34 mouse cellular contexts compared by ENCODE assay signal in genomic region chr1:144167761-144168160, GRCm38 (mm10). TPM values are rescaled to one million over a fixed set of nuclear protein-coding genes. Genes with fewer than 3 reads are reported as not detected.
"Had no signal": no experiment of that assay in that cellular context is flagged by ENCODE, and none has a peak within 500 bp of the region (broad histone marks: within the 10 kb centered on the region; RNA-seq: fewer than 3 reads in every experiment).

No protein-coding gene starts in this region.

- H3K9me3 ChIP-seq: heart, embryonic 13.5 days; heart, embryonic 15.5 days; hindbrain, embryonic 13.5 days; hindbrain, embryonic 15.5 days; limb, embryonic 13.5 days; limb, embryonic 15.5 days; liver, embryonic 12.5 days had no signal

- H3K27me3 ChIP-seq: heart, embryonic 13.5 days; heart, embryonic 15.5 days; hindbrain, embryonic 13.5 days; hindbrain, embryonic 15.5 days; limb, embryonic 13.5 days; limb, embryonic 15.5 days; liver, embryonic 12.5 days had no signal

- H3K27ac ChIP-seq: heart, adult 2 months; heart, embryonic 13.5 days; heart, embryonic 15.5 days; hindbrain, embryonic 13.5 days; hindbrain, embryonic 15.5 days; hindbrain, postnatal 0 days; left cerebral cortex, adult 2 months; limb, embryonic 13.5 days; limb, embryonic 15.5 days; liver, embryonic 12.5 days; liver, embryonic 14.5 days had no signal

- H3K9ac ChIP-seq: heart, embryonic 13.5 days; heart, embryonic 15.5 days; hindbrain, embryonic 13.5 days; hindbrain, embryonic 15.5 days; limb, embryonic 13.5 days; limb, embryonic 15.5 days; liver, embryonic 12.5 days; liver, embryonic 14.5 days had no signal

- DNase-seq: gastrocnemius, postnatal 14 days; gastrocnemius, postnatal 36 days; heart, adult 11 months; heart, adult 2 months; heart, postnatal 14 days; heart, postnatal 36 days; kidney, adult 18-20 months; kidney, adult 8-10 months; kidney, postnatal 10 days; kidney, postnatal 25 days; kidney, postnatal 4 days; lung, adult 18-20 months had no signal

- H3K36me3 ChIP-seq: heart, embryonic 13.5 days; heart, embryonic 15.5 days; hindbrain, embryonic 13.5 days; hindbrain, embryonic 15.5 days; limb, embryonic 13.5 days; limb, embryonic 15.5 days; liver, embryonic 12.5 days had no signal

- H3K4me3 ChIP-seq: heart, adult 2 months; heart, embryonic 13.5 days; heart, embryonic 15.5 days; hindbrain, embryonic 13.5 days; hindbrain, embryonic 15.5 days; left cerebral cortex, adult 2 months; limb, embryonic 13.5 days; limb, embryonic 15.5 days; liver, embryonic 12.5 days had no signal

- H3K4me2 ChIP-seq: heart, embryonic 11.5 days; heart, embryonic 13.5 days; heart, embryonic 15.5 days; hindbrain, embryonic 13.5 days; hindbrain, embryonic 15.5 days; limb, embryonic 13.5 days; limb, embryonic 15.5 days; liver, embryonic 12.5 days had no signal

- ATAC-seq: hindbrain, postnatal 0 days; intestine, embryonic 16.5 days; liver, embryonic 12.5 days had no signal

- H3K4me1 ChIP-seq: heart, embryonic 15.5 days; hindbrain, embryonic 13.5 days; hindbrain, embryonic 15.5 days; limb, embryonic 13.5 days; limb, embryonic 15.5 days; liver, embryonic 12.5 days had no signal

RNA-seq across cellular contexts. Expression of gene Rgs13, which starts 9.4 kb away (rescaled TPM):
- total RNA-seq: gastrocnemius, adult 18-20 months; gastrocnemius, adult 8-10 months; gastrocnemius, postnatal 36 days; heart, adult 2 months; heart, postnatal 14 days; heart, postnatal 36 days; hematopoietic stem cell, adult 5-6 weeks had no signal
- polyA plus RNA-seq: gonadal fat pad, adult 2 months; heart, adult 2 months; heart, embryonic 11.5 days; heart, embryonic 13.5 days; intestine, embryonic 14.5 days; intestine, embryonic 16.5 days; kidney, embryonic 14.5 days; kidney, embryonic 16.5 days; limb, embryonic 11.5 days; limb, embryonic 13.5 days; liver, adult 2 months; liver, embryonic 12.5 days; liver, embryonic 14.5 days; liver, embryonic 16.5 days had no signal
